Comparison of ENCODE assay signal across 7 mouse cellular contexts in genomic region chr17:28247613-28248012, GRCm38 (mm10). TPM values are rescaled to one million over a fixed set of nuclear protein-coding genes. Genes with fewer than 3 reads are reported as not detected.
DNase-seq lines count a peak whose midpoint lies in the region; ATAC-seq and TF ChIP-seq lines count a peak whose summit lies in the region.

No protein-coding gene starts in this region.

- TF ChIP-seq CTCF in CH12.LX (conservative IDR thresholded peaks at IDR 0.05 in 1 of 2, IDR thresholded peaks at IDR 0.05 in 1 of 2; ENCODE audit: low read depth in 2 of 2, low read length in 2 of 2): no peak

- dilution Hi-C loops in CH12.LX (cut with MboI; ENCODE audit: extremely low pct_ligation_motif_present, extremely low pct_unique_long_range_greater_than_20kb, low sequenced_read_pairs): no loop called here

- peaks cover 24 to 68% of the 10 kb centered on the region in 2 experiments for H3K4me1 ChIP-seq in CH12.LX (ENCODE audit: control insufficient read depth in 1 of 2, insufficient read depth in 2 of 2)
- H3K4me1 ChIP-seq in heart, embryonic 16.5 days (ENCODE audit: control insufficient read depth, insufficient read depth, low read length): peaks cover 34% of the 10 kb centered on the region
- H3K4me1 ChIP-seq in liver, embryonic 15.5 days (replicated peaks): peaks cover 51% of the 10 kb centered on the region

- no peaks in the 10 kb centered on the region for H3K79me2 ChIP-seq in CH12.LX (replicated peaks; ENCODE audit: control insufficient read depth, extremely low read depth, insufficient read depth, poor library complexity, severe bottlenecking)

- 0 out of 2 replicates have a peak, but pooled peaks have one; percentile 23 for ATAC-seq in heart, embryonic 16.5 days (replicated peaks; ENCODE audit: extremely low read depth, insufficient read depth, low FRiP score)
- ATAC-seq in liver, embryonic 15.5 days (ENCODE audit: insufficient read depth): no peak

- H3K36me3 ChIP-seq in CH12.LX (replicated peaks in 1 of 2; ENCODE audit: control insufficient read depth in 1 of 2, insufficient read depth in 1 of 2, low read length in 1 of 2): peaks cover 22 to 79% of the 10 kb centered on the region in 2 experiments
- H3K36me3 ChIP-seq in heart, embryonic 16.5 days (ENCODE audit: control insufficient read depth, insufficient read depth): no peaks in the 10 kb centered on the region
- H3K36me3 ChIP-seq in liver, embryonic 15.5 days (replicated peaks): peaks cover 8% of the 10 kb centered on the region; the same call in 1 of the 2 replicates

- no peak overlapping the region for H3K4me2 ChIP-seq in CH12.LX (ENCODE audit: insufficient read depth, low read depth, poor library complexity, severe bottlenecking)
- H3K4me2 ChIP-seq in heart, embryonic 16.5 days (ENCODE audit: low read depth, low read length): no peak overlapping the region
- peak overlapping the region; percentile 29; the same call in 1 of the 2 replicates for H3K4me2 ChIP-seq in liver, embryonic 15.5 days

- H3K9me3 ChIP-seq in CH12.LX (replicated peaks; ENCODE audit: low read length): no peaks in the 10 kb centered on the region
- no peaks in the 10 kb centered on the region for H3K9me3 ChIP-seq in heart, embryonic 16.5 days (replicated peaks; ENCODE audit: control insufficient read depth, low read length)
- no peaks in the 10 kb centered on the region for H3K9me3 ChIP-seq in liver, embryonic 15.5 days (replicated peaks)

- in situ Hi-C loops in CH12.LX (cut with MboI; ENCODE audit: low pct_ligation_motif_present, low pct_unique_long_range_greater_than_20kb, low sequenced_read_pairs): no loop called here

- no peak overlapping the region for H3K9ac ChIP-seq in CH12.LX (ENCODE audit: insufficient read depth, low read depth)
- H3K9ac ChIP-seq in heart, embryonic 16.5 days (ENCODE audit: low read length): no peak overlapping the region
- no peak overlapping the region for H3K9ac ChIP-seq in liver, embryonic 15.5 days

- no peak overlapping the region for H3K4me3 ChIP-seq in CH12.LX (replicated peaks in 1 of 3; ENCODE audit: low read depth in 2 of 3, low read length in 2 of 3, poor library complexity in 1 of 3)
- H3K4me3 ChIP-seq in heart, embryonic 16.5 days (ENCODE audit: low read length): no peak overlapping the region
- no peak overlapping the region for H3K4me3 ChIP-seq in liver, embryonic 15.5 days (replicated peaks)

- TF ChIP-seq EP300 in CH12.LX (IDR thresholded peaks at IDR 0.05; ENCODE audit: low read length): no peak

- peak; percentile 49 for DNase-seq in CH12.LX (ENCODE audit: extremely low read depth)
- DNase-seq in brain, adult 2 months (ENCODE audit: low read depth, low spot score): peak; percentile 42
- no peak for DNase-seq in T-cell, adult 2 months (ENCODE audit: low spot score)
- no peak for DNase-seq in adrenal gland, adult 2 months
- no peak for DNase-seq in frontal cortex, postnatal 36 days (ENCODE audit: low spot score in 2 of 2)

- no peak for TF ChIP-seq POLR2A in CH12.LX (IDR thresholded peaks at IDR 0.05; ENCODE audit: low read depth, low read length)

- 41% methylated on average over 6 of the region's 6 CpGs for WGBS in heart, embryonic 16.5 days
- 25% methylated on average over 6 of the region's 6 CpGs for WGBS in liver, embryonic 15.5 days (ENCODE audit: insufficient replicate concordance)

- no peaks in the 10 kb centered on the region for H3K27me3 ChIP-seq in CH12.LX (replicated peaks)
- no peaks in the 10 kb centered on the region for H3K27me3 ChIP-seq in heart, embryonic 16.5 days (ENCODE audit: control insufficient read depth, insufficient read depth, low read length)
- no peaks in the 10 kb centered on the region for H3K27me3 ChIP-seq in liver, embryonic 15.5 days

- no peak for TF ChIP-seq RAD21 in CH12.LX (IDR thresholded peaks at IDR 0.05; ENCODE audit: low read depth, low read length)

- no peak overlapping the region for H3K27ac ChIP-seq in CH12.LX (ENCODE audit: insufficient read depth, low read depth)
- H3K27ac ChIP-seq in heart, embryonic 16.5 days (ENCODE audit: low read length): no peak overlapping the region
- H3K27ac ChIP-seq in liver, embryonic 15.5 days (replicated peaks): peak overlapping the region; percentile 45

TF ChIP-seq in CH12.LX, 34 proteins besides CTCF, POLR2A, EP300 and RAD21:
- TF ChIP-seq KAT2A (IDR thresholded peaks at IDR 0.05; ENCODE audit: insufficient replicate concordance, low read length) (no peak), E2F4 (IDR thresholded peaks at IDR 0.05; ENCODE audit: insufficient replicate concordance, low read depth, low read length) (no peak), RCOR1 (conservative IDR thresholded peaks at IDR 0.05; ENCODE audit: low read depth, low read length) (no peak), ZKSCAN1 (IDR thresholded peaks at IDR 0.05; ENCODE audit: borderline replicate concordance, low read depth, low read length) (no peak), USF1 (IDR thresholded peaks at IDR 0.05; ENCODE audit: low read depth, low read length) (0 out of 2 replicates have a peak, but pooled peaks have one; percentile 13), BHLHE40 (IDR thresholded peaks at IDR 0.05; ENCODE audit: low read depth, low read length) (peak; percentile 78), MXI1 (IDR thresholded peaks at IDR 0.05; ENCODE audit: low read depth, low read length) (peak; percentile 17; the same call in 1 of the 2 replicates), ETS1 (conservative IDR thresholded peaks at IDR 0.05; ENCODE audit: low read depth, low read length) (peak; percentile 50), TCF12 (IDR thresholded peaks at IDR 0.05; ENCODE audit: low read depth, low read length) (0 out of 2 replicates have a peak, but pooled peaks have one; percentile 40), ZMIZ1 (IDR thresholded peaks at IDR 0.05; ENCODE audit: low read depth, low read length) (no peak), SMC3 (IDR thresholded peaks at IDR 0.05; ENCODE audit: low read depth, low read length) (no peak), MEF2A (IDR thresholded peaks at IDR 0.05; ENCODE audit: borderline replicate concordance, low read depth, low read length) (peak; percentile 71; the same call in 1 of the 2 replicates)

RNA-seq across cellular contexts. Expression of gene Ppard, which starts 15.1 kb away (rescaled TPM):
- 4.1 and 7.3 TPM in 2 replicates for total RNA-seq in CH12.LX (2012; rRNA removed)
- 1.8 and 2.9 TPM in 2 replicates for total RNA-seq in CH12.LX (2014; rRNA removed)
- polyA plus RNA-seq in CH12.LX (2012; ENCODE audit: insufficient read length, low read depth): 12.7 and 15.5 TPM in 2 replicates
- 1.2 and 1.8 TPM in 2 replicates for polyA plus RNA-seq in heart, embryonic 16.5 days (2015; fragmentation: Nextera tagmentation; extraction: Ambion mirVana)
- polyA plus RNA-seq in liver, embryonic 15.5 days (2015; fragmentation: Nextera tagmentation; extraction: Ambion mirVana): 0.86 and 0.89 TPM in 2 replicates
- 10 to 100 TPM; 39.3 to 60.3 TPM for total RNA-seq in adrenal gland, adult 2 months (2021)
- 58.0 and 65.5 TPM in 2 replicates for polyA plus RNA-seq in adrenal gland, adult 2 months (2012; rRNA removed)

RNA-seq across cellular contexts. Expression of gene Def6, which starts 40.0 kb away (rescaled TPM):
- total RNA-seq in CH12.LX (2012; rRNA removed) (56.9 and 81.8 TPM in 2 replicates), CH12.LX (2014; rRNA removed) (31.3 and 33.3 TPM in 2 replicates)
- 53.6 and 57.4 TPM in 2 replicates for polyA plus RNA-seq in CH12.LX (2012; ENCODE audit: insufficient read length, low read depth)
- 7.9 and 20.5 TPM in 2 replicates for polyA plus RNA-seq in heart, embryonic 16.5 days (2015; fragmentation: Nextera tagmentation; extraction: Ambion mirVana)
- polyA plus RNA-seq in liver, embryonic 15.5 days (2015; fragmentation: Nextera tagmentation; extraction: Ambion mirVana): 10.4 and 10.9 TPM in 2 replicates
- total RNA-seq in adrenal gland, adult 2 months (2021): 1 to 10 TPM; 1.5 to 1.8 TPM
- 2.8 and 3.3 TPM in 2 replicates for polyA plus RNA-seq in adrenal gland, adult 2 months (2012; rRNA removed)

Comparison
In these comparisons a context has a peak if more than half of its experiments do, and no peak if none do; other contexts are left out.
1. DNase-seq: peak in CH12.LX (single experiment) and brain, adult 2 months (single experiment); none in T-cell, adult 2 months (single experiment), adrenal gland, adult 2 months (single experiment) and frontal cortex, postnatal 36 days (0 of 2).